Mouse (Mus musculus) adrenal gland, postnatal 4 days (tissue): ENCODE results near the gene Oscp1. TPM values are rescaled to one million over a fixed set of nuclear protein-coding genes. Genes with fewer than 3 reads are reported as not detected.

ENCODE experiments used
- DNase-seq, 2 experiments: peaks; one replicate each; pipeline ENCODE4 v3.0.0; 2021 to 2022; ENCODE audit warnings: low spot score in 2 of 2, mixed read lengths in 2 of 2
- total RNA-seq, 2 experiments: library from RNA; stranded (reverse); gene quantifications; 2 replicates each; pipeline ENCODE4 v1.2.3; 2021

The Oscp1 gene
- total RNA-seq, 2 experiments from 2014 or later: 12.3 to 15.7 TPM

DNA sequence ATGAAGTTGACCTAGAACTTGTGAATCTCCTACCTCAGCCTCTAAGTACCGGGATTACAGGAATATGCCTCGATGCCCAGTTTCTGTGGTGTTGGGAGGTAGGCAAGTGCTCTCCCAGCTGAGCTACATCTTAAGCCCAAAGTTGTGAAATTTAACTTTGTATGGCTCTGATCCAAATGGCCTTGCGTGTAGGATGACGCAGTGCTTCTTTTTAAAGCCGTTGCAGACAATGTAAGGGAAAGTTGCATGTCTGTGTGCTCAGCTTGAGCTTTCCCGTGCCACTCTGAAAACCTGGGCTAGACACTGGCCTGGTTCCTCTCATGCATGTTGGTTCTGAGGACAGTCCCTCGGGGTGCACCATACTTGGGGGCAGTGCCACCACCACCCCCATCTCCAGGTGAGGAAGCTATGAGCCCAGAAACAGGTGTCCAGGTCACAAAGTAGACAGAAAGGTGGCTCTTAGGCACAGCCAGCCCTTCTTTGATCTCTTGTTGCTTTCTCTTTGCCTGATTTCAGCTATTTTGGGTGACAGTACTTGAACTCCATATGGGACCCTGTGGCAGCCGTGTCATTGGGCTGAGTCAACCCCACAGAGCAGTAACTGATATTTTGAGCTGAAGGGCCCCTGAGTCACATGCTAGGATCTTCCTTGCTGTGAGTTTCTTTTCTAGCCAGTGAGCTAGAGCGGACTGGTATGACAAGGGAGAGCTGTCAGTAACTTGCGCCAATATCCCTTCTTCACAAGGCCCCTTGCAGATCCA, 51.4 kb downstream of the Oscp1 start:
- no peak for DNase-seq

DNA sequence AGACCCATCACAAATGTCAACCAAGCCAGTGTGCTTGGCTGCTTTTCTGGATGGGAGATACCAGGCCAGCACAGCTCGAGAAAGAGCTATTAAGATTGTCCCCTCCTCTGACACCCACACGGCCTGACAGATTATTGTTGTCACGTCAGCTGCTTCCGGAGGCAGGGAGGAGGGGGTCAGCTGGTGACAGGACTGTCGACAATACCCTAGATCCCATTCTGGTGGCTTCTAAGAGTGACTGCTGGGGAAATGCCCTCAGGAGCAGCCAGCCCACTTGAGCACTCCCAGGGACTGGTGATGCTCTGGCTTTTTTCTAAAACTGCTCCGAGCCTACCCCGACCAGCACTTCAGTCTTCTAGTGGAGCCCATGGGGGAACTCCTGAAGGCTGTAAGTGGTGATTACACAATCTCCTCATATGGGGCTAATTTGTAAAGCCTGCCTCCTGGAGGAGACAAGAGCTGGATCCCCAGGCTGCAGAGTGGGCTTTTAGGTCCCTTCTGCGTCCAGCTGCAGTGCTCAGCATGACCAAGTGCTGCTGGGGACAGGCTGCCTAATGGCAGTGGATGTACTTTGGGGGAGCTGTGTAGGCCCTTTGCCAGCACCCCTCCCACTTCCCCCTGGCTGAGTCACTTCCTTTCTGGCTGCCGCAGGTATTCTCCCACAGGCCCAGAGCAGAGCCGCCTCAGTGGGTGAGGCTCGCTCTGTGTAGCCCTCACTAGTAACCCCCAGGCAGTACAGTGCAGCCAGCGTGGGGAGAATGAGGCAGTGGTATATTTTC, 52.2 kb downstream of the Oscp1 start:
- peak in 1 of 2 experiments; percentile 41 for DNase-seq

DNA sequence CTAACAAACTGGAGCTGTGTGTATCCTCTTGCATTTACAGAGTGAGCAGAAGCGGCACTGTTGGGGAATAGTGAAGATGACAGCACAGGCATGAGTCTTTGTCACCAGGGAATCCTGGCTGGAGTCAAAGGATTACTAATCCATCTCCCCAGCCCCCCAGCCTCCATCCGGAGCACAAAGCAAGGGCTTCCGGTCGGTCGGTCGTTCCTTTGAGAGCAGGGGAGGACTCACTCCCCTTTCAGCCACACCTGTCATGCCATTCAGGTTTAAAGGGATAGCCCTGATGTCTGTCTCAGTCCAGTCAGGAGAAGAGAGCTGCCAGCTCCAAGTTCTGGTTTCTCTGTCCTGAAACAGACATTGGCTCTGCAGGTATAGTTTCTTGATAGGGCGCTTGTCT, 52.8 kb downstream of the Oscp1 start:
- no peak for DNase-seq

DNA sequence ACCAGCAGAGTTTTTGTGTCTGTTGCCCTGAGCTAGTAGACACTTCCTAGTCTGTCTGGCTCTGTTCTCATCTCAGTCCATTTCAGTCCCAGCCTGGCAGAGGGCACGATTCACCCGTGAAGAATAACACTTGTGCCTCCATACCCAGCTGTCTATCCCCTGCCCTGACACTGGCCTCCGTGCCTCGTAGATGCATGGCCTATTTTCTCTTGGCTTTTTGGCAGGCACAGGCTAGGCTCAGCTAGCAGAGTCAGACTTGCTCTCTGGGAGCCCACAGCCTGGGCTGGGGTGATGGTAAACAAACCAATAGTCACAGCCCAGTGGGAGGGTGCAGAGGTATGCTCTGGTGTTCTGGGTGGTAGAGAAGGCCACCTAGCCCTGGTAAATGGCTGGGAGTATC, 54.9 kb downstream of the Oscp1 start:
- no peak for DNase-seq

GRCm38 (mm10) chr4:126113943-126114342, 55.6 kb downstream of the Oscp1 start:
- peak in 1 of 2 experiments; percentile 39 for DNase-seq

- no peak for DNase-seq
Measured at GRCm38 (mm10) chr4:126115411-126115810, 57.0 kb downstream of the Oscp1 start.

GRCm38 (mm10) chr4:126115871-126116521, 57.6 kb downstream of the Oscp1 start:
- no peak for DNase-seq

DNA sequence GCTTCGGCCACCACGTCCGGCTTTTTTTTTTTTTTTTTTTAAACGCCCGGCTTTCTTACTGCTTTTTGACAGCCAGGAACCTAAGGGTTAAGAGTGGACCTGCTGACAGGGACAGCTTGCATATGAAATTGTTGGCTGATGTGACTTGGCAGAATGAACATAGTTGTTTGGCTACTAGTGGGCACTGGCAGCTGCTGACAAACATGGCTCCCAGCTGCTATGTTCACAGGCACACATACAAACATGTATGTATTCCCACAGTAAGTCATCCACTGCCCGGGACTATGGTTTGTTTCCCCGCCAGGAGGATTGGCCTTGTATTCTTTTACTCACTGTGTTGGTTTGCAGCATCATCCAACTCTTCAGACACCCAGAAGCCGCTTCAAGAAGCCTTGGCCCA, 58.8 kb downstream of the Oscp1 start:
- no peak for DNase-seq

- no peak for DNase-seq
Measured at GRCm38 (mm10) chr4:126118651-126119050, 60.3 kb downstream of the Oscp1 start.

- no peak for DNase-seq
Measured at GRCm38 (mm10) chr4:126119051-126119450, 60.7 kb downstream of the Oscp1 start.

GRCm38 (mm10) chr4:126120052-126120451, 61.7 kb downstream of the Oscp1 start:
- DNase-seq: no peak

DNA sequence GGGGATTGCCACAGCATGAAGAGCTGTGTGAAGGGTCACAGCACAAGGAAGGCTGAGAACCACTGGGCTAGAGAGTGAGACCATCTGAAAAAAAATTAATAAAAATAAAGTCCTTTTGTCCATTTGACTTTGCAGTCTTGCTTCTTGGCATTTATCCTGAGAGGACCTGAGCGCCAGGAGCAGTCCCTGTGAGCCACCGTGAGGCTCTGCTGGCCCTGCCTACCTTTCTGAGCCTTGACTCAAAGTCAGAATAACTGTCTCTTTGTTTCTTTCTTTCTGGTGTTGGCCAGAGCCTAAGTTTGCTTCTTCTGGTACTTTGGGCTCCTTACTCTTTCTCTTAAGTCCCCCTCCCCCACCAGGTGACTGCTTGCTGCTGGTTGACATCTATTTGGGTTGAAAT, 62.1 kb downstream of the Oscp1 start:
- DNase-seq: no peak

DNA sequence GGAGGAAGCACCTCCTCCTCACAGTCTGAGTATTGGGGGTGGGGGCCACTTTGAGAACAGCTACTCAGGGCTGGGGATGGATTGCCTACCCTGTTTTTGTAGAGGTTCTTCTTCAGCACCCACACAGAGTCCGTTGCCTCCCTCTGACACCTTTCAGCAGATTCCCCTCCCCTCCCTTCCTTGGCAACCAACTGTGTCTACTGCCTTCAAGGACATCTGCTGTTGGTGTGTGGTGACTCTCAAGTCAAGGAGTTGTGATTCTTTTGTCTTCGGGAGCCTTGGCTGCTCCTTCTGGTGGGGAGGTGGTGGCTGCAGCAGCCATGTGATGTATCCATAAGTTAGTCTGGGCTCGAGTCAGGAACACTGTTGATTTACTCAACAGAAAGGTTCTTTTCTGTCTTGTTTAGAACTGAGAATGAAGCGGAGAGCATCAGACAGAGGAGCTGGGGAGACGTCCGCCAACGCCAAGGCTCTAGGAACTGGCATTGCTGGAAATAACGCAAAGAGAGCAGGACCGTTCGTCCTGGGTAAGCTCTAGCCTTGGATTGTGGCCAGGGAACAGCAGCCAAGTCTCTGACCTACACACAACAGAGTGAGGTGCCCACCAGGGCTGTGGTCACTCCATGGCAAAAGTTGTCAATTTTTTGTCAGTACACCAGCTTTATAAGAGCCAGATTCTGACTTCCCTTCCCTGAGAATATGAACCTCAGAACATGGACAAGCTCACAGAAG, 65.1 kb downstream of the Oscp1 start:
- DNase-seq: no peak

DNA sequence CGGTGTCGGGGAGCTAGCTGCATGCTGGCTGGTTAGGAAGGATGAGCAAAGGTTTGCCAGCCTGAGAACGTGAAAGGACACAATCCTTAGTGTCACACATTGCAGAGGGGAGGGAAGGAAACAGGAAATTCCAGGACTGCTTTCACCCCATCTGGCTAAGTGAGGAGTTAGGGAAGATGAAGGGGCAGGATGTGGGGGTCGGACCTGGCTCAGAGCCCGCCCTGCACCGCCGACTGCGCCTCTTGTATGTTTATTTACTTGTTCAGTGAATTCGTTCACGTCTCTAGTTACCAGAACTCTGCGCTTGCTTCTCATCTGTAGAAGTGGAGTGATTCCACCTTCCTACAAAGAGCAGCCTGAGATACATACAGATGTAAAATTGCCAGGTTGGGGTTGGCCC, 72.1 kb downstream of the Oscp1 start:
- no peak for DNase-seq

DNA sequence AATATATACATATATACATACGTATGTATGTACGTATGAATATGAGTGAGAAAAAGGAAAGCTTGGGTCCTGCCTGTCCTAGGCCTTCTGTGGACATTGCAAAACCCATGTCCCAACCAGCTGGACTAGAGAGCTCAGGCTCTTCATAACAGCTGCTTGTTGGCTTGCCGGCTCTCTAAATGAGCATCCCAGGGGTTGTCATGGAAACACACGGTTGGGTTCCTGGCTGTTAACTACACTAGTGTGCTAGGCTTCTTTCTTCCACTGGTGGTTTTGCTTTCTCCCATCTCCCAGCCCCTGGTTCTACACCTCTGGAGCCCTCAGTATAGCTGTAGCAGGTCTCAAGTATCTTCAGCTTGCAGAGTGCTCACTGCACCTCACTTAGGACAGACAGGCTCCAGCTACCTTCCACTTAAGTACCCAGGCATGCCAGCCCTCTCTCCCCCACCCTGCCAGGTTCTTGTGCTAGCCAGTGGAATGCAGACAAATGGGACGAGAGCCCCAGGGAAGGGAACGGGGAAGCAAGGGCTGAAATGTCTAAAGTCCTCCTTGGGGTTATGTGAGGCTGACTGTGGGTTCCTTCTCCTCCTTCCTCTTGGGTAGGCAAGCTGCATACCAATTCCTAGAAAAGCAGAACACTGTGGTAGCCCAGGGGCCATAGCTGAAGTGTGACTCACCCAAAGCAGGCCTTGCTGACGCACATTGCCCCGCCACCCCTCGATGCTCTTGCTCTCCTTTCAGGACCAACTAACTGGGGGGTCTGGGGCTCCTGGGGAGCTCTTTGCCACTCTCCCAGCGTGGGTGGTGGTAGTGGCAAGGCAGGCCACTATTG, 73.1 kb downstream of the Oscp1 start:
- no peak for DNase-seq

- DNase-seq: no peak
Measured at GRCm38 (mm10) chr4:126132636-126133264, 74.4 kb downstream of the Oscp1 start.

GRCm38 (mm10) chr4:126134236-126134635, 75.9 kb downstream of the Oscp1 start:
- DNase-seq: no peak

GRCm38 (mm10) chr4:126134639-126135038, 76.3 kb downstream of the Oscp1 start:
- no peak for DNase-seq

GRCm38 (mm10) chr4:126137773-126138172, 79.4 kb downstream of the Oscp1 start:
- no peak for DNase-seq

- no peak for DNase-seq
Measured at GRCm38 (mm10) chr4:126141021-126141420, 82.7 kb downstream of the Oscp1 start.
